Mouse (Mus musculus): Measurements from ENCODE around the gene Dhx15.

Dhx15 gene

DNA sequence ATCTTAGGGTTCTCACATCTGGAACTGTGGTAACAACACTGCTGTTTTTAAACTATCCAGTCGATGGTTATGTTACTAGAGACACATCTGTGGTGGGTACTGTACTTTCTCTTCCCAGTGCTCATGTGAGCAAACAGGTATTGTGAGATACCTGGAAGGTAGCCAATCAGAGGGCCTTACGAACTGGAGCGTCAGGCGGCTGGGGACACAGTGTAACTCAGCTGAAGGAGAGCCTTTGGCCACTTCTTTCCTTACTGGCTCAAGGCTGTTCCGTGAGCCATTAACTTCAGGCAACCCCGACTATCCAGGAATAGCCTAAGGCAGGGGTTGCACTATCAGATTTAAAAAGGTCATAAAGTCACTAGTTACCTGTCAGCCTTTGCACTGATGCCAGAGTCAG, 51.5 kb downstream of the Dhx15 start:
- DNase-seq = no peak

DNA sequence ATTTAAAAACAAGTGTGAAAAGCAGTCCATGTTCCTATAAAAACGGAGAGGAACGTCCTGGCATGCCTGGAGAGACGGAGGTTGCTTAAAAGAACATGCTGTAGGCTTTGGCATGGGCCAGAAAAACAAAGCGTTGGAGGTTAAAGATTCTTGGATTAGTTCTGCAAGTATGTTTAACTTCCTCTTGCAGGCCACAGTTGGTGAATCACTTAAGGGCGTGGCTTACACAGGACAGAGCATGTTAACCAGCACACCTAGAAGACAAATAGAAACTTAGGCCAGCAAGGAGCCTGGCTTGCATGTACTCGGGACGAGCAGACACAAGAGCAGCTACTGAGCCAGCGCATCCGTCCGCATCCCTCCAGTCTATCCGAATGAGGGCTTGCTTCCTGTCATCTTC, 52.2 kb downstream of the Dhx15 start:
- DNase-seq = no peak

DNA sequence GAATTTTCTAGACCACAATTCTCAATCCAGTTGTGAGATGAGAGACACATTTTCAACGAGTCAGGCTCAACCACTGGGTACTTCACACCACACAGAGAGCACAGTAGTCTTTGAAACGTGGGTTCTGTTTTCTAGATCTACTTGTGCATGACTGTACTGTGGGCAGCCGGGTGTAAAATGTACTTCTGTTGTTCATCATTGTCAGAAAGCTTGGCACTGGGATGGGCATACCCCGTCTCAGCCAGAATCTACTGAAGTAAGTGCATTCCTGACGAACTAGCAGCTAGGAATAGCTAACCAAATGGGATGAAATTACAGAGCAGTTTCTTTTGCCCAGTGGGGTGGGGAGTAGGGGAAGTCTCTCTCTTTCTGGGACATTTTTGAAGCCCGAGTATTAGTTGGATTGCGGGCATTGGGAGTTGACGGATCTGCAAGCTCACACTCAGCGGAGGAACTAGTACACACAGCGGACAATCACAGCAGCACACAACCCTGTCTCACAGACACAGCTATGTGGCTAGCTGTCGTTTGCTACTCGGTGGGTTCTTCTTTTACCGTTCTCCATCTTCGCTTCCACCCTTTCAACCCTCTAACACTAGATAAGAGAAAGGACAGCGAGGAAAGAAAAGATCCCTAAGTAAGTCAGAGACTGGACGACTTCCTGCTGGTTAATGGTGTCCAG, 54.7 kb downstream of the Dhx15 start:
- DNase-seq = no peak

DNA sequence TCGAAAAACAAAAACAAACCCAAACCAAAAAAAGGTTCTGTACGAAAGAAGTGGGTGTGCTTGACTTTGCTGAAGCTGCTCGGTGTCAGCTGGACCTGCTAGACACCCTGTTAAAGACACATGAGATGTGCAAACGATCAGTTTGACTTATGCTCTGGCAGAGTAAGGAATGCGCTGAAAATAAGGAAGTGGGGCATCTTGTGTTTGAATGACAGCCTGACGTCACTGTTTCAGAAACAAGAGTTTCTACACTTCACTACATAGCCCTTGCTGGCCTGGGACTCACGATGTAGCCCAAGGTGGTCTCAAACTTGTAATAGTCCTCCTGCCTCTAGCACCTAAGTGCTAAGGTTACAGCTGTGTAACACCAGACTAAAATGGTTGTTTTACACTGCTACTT, 57.5 kb downstream of the Dhx15 start:
- DNase-seq = no peak

GRCm38 (mm10) chr5:52132092-52132491, 58.2 kb downstream of the Dhx15 start:
- peak; percentile 52 for DNase-seq

- DNase-seq = no peak
These were observed 58.9 kb downstream of the Dhx15 start for GRCm38 (mm10) chr5:52131389-52131788.

GRCm38 (mm10) chr5:52130496-52130895, 59.8 kb downstream of the Dhx15 start:
- no peak for DNase-seq

- DNase-seq = no peak
These were observed 64.1 kb downstream of the Dhx15 start for GRCm38 (mm10) chr5:52126263-52126662.

DNA sequence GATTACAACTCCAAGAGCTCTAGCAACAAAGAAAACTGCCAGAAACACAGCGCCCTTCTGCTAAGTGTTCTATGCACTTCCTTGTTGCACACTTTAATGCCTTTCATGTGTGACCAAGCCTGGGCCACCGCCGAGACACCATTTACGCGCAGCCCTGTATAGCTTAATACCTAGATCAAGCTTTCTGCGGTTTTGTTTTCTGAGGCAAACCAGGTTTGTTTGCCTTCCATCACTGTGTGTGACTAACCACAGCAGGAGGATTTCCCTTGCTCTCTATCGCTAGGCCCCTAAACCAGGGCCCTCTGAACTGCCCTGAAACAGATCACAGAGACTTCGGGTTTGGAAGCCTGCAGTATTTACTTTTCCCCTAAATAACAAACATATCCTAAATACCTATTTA, 64.5 kb downstream of the Dhx15 start:
- no peak for DNase-seq

- no peak for DNase-seq
These were observed 68.2 kb downstream of the Dhx15 start for GRCm38 (mm10) chr5:52122146-52122545.

DNA sequence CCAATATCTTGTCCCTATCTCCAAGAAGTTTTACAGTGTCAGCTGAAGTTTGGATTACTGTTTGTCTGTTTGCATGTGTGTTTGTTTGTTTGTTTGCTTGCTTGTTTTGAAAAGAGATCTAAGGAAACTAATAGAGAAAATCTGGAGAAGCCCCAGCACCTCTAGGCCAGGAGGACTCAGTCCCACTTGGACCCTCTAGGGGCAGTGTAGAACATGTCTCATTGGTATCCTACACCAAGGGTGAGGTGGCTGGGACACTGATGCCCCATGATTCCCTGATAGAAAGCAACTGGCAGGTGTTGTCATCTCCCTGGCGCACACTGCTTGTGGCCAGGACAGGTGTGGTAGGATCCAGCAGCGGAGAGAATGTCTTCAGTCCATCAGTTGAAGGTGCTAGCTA, 70.5 kb downstream of the Dhx15 start:
- DNase-seq = no peak

DNA sequence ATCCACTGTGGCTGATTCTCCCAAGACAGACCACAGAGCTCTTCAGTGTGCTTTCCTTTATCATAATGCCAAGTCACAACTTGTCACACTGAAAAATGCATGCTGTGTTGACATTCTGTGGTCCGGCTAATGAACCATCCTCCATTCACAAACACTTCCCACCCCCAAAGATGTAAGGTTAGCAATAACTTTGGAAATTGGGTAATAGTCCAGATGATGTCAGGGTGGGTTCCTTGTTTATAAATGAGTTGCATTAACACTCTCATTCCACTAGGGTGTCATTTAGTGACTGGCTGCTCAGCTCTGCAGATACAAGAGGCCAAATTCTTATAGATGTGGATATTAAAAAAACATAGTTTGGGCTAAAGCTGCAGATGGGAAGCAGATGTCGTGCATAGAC, 71.1 kb downstream of the Dhx15 start:
- no peak for DNase-seq

GRCm38 (mm10) chr5:52117829-52118228, 72.5 kb downstream of the Dhx15 start:
- DNase-seq = no peak

DNA sequence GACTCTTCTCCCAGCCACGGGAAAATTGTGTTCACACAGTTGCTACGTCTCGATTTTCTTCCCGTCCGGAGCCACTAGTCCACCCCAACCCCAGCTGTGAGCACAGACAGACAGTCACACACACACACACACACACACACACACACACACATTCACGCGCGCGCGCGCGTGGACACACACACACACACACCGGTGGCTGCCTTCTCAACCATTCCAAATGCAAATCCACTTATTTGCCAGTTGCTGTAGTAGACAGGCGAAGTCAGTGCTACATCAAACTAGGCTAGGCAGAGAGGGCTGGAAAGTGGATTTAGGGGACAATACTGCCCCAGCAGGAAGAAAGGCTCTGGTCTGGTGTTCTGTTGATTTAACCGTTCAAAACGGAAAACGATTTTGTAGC, 73.9 kb downstream of the Dhx15 start:
- DNase-seq = no peak

GRCm38 (mm10) chr5:52115821-52116317, 74.4 kb downstream of the Dhx15 start:
- peak; percentile 66 for DNase-seq

GRCm38 (mm10) chr5:52114751-52115451, 75.4 kb downstream of the Dhx15 start:
- no peak for DNase-seq

- peak; percentile 33 for DNase-seq
These were observed 76.2 kb downstream of the Dhx15 start for GRCm38 (mm10) chr5:52113851-52114731.

DNA sequence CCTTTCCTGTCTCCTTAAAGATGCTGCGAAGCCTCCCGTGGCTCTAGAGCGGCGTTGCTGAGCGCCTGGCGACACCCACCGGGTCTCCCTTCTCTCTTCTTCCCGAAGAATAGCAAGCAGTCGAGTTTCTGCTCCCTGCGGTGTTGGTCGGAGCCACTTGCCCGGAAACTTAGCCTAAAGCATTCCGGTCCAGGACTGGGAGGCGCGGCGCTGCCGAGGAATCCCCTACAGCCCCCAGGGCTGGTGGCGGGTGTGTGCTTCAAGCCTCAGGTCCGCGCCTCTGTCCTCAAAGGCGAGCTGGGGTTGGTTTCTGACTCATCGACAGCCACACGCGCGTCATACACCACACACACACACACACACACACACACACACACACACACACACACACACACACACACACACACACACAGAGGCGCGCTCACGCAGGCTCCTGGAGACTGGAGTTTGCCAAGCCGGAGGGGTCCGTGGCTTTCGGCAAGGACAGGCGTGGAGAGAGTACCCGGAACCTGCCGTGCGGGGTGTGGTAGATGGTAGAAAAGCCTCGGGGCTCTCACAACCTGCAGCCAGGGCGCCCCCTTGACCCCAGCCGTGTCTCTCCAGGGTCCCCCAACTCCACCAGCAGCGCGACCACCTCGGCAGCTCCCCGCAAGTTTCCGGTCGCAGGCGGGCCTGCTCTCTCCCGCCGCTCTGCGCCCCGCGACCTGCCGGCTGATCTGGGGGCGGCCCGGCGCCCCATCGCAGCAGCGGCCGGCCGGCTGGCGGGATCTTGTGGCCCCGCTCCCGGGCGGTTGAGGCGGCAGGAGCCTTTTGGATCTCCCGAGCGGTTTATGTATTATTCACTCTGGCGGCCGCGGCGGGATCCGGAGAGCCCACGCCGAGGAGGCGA, 77.1 kb downstream of the Dhx15 start:
- DNase-seq = peak; percentile 26

GRCm38 (mm10) chr5:52112191-52112760, 78.0 kb downstream of the Dhx15 start:
- DNase-seq = no peak

DNA sequence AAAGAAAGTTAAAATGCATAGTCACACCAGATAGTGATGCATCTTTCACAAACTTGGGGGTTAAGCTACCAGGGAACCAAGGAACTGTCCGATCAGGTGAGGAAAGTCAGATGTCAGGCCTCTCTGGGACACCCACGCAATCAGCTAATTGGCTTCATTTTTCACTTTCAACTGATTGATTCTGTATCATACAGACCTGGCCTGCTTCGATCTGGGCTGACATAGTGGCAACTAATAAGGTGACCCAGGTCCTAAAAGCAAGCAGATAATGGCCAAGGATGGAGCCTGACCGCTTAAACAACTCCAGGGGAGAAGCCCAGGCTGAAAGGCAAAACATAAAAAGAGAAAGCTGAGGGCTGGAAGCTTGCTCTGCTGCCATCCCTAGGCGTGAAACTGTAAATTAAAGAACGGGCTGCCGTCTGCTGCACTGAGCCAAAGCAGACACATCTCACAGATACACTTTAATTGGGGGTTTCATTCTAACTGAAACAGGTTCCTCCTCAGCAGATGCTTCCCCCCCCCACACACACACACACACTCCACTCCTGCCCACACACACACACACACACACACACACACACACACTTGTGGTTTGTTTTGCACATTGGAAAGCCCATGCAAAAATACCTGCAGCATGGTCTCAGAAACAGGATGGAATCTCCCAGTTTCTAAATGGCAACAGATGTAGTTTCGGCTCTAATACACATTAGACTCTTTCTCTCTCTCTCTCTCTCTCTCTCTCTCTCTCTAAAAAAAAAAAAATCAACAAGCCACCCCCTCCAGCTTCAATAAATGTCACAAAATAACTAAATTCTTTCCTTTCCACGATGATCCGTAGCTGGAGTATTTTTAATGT, 79.3 kb downstream of the Dhx15 start:
- DNase-seq = no peak
